ENCODE assay signal across 29 mouse cellular contexts in genomic region chr1:186605635-186606034, GRCm38 (mm10).
A peak's percentile ranks its signal among the peaks of the same experiment; 100 is the strongest.
DNase-seq lines count a peak whose midpoint lies in the region; ATAC-seq and TF ChIP-seq lines count a peak whose summit lies in the region.
"Had no signal": no experiment of that assay in that cellular context is flagged by ENCODE, and none has a peak within 500 bp of the region (broad histone marks: within the 10 kb centered on the region; RNA-seq: fewer than 3 reads in every experiment).

No protein-coding gene starts in this region.

- 51% methylated on average over 2 of the region's 2 CpGs for WGBS in heart, embryonic 11.5 days (ENCODE audit: insufficient replicate concordance)
- 40% methylated on average over 2 of the region's 2 CpGs for WGBS in heart, embryonic 16.5 days
- 60% methylated on average over 2 of the region's 2 CpGs for WGBS in heart, adult 2 months
- WGBS in midbrain, embryonic 10.5 days, result 71% methylated on average over 2 of the region's 2 CpGs

- peaks cover 23% of the 10 kb centered on the region for H3K4me1 ChIP-seq in heart, embryonic 11.5 days (ENCODE audit: control insufficient read depth, insufficient read depth, low read length)
- peaks cover 25% of the 10 kb centered on the region for H3K4me1 ChIP-seq in heart, embryonic 16.5 days (ENCODE audit: control insufficient read depth, insufficient read depth, low read length)
- peaks cover 11% of the 10 kb centered on the region for H3K4me1 ChIP-seq in heart, adult 2 months (ENCODE audit: control insufficient read depth, insufficient read depth, low read length)
- peaks cover 11% of the 10 kb centered on the region for H3K4me1 ChIP-seq in midbrain, embryonic 10.5 days
- H3K4me1 ChIP-seq: liver, embryonic 15.5 days had no signal

- H3K27me3 ChIP-seq in heart, embryonic 11.5 days (ENCODE audit: control insufficient read depth, insufficient read depth, low read length), result no peaks in the 10 kb centered on the region
- H3K27me3 ChIP-seq in heart, embryonic 16.5 days (ENCODE audit: control insufficient read depth, insufficient read depth, low read length), result no peaks in the 10 kb centered on the region
- no peaks in the 10 kb centered on the region for H3K27me3 ChIP-seq in heart, adult 2 months (ENCODE audit: control insufficient read depth, insufficient read depth, low read length)
- no peaks in the 10 kb centered on the region for H3K27me3 ChIP-seq in midbrain, embryonic 10.5 days (ENCODE audit: low read depth, poor library complexity, severe bottlenecking)
- H3K27me3 ChIP-seq: embryonic facial prominence, embryonic 15.5 days; forebrain, embryonic 13.5 days; liver, embryonic 15.5 days had no signal

- no peak overlapping the region for H3K9ac ChIP-seq in heart, embryonic 11.5 days (ENCODE audit: low read depth, low read length)
- H3K9ac ChIP-seq in heart, embryonic 16.5 days (ENCODE audit: low read length), result no peak overlapping the region
- no peak overlapping the region for H3K9ac ChIP-seq in heart, adult 2 months (ENCODE audit: low read depth, low read length)
- H3K9ac ChIP-seq: embryonic facial prominence, embryonic 15.5 days; forebrain, embryonic 13.5 days; hindbrain, embryonic 14.5 days; liver, embryonic 15.5 days; lung, embryonic 14.5 days had no signal

- H3K9me3 ChIP-seq in heart, embryonic 11.5 days (replicated peaks; ENCODE audit: control insufficient read depth, low read length), result no peaks in the 10 kb centered on the region
- no peaks in the 10 kb centered on the region for H3K9me3 ChIP-seq in heart, embryonic 16.5 days (replicated peaks; ENCODE audit: control insufficient read depth, low read length)
- H3K9me3 ChIP-seq in midbrain, embryonic 10.5 days (replicated peaks), result no peaks in the 10 kb centered on the region
- H3K9me3 ChIP-seq: embryonic facial prominence, embryonic 10.5 days; embryonic facial prominence, embryonic 15.5 days; forebrain, embryonic 13.5 days; liver, embryonic 15.5 days had no signal

- H3K27ac ChIP-seq in heart, embryonic 11.5 days (ENCODE audit: low read depth, low read length), result peak overlapping the region; percentile 41
- H3K27ac ChIP-seq in heart, embryonic 16.5 days (ENCODE audit: low read length), result peak overlapping the region; percentile 47
- no peak overlapping the region; the same call in 1 of the 2 replicates for H3K27ac ChIP-seq in heart, adult 2 months
- H3K27ac ChIP-seq in midbrain, embryonic 10.5 days (replicated peaks), result no peak overlapping the region
- H3K27ac ChIP-seq: embryonic facial prominence, embryonic 10.5 days; embryonic facial prominence, embryonic 15.5 days; forebrain, embryonic 13.5 days; hindbrain, embryonic 14.5 days; liver, embryonic 15.5 days; stomach, postnatal 0 days had no signal

- TF ChIP-seq EP300 in heart, adult 2 months (IDR thresholded peaks at IDR 0.05; ENCODE audit: insufficient read depth, low read depth, low read length), result no peak

- DNase-seq in heart, adult 8-10 months (ENCODE audit: low spot score), result no peak
- no peak for DNase-seq in heart, adult 2 months
- DNase-seq in brain, adult 2 months (ENCODE audit: low read depth, low spot score), result peak; percentile 60
- DNase-seq in midbrain, embryonic 10.5 days (ENCODE audit: low spot score), result no peak
- no peak for DNase-seq in ovary, postnatal 14 days (ENCODE audit: low spot score)
- DNase-seq: adrenal gland, adult 8-10 months; cerebellum, adult 8-10 months; cerebellum, postnatal 25 days; kidney, adult 11 months; kidney, postnatal 14 days; layer of hippocampus, adult 9-11 months; liver; lung, embryonic 14.5 days; lung, postnatal 14 days; right cerebral cortex, postnatal 4 days; thymus, adult 2 months; thymus, postnatal 36 days had no signal

- intact Hi-C loops in heart, adult 2 months (cut with DNase I), result no loop called here

- TF ChIP-seq CTCF in heart, adult 2 months (IDR thresholded peaks at IDR 0.05), result no peak

- no peak overlapping the region for H3K4me3 ChIP-seq in heart, embryonic 11.5 days (ENCODE audit: low read depth, low read length)
- no peak overlapping the region for H3K4me3 ChIP-seq in heart, embryonic 16.5 days (ENCODE audit: low read length)
- no peak overlapping the region for H3K4me3 ChIP-seq in heart, adult 2 months
- no peak overlapping the region for H3K4me3 ChIP-seq in midbrain, embryonic 10.5 days
- H3K4me3 ChIP-seq: embryonic facial prominence, embryonic 10.5 days; embryonic facial prominence, embryonic 15.5 days; forebrain, embryonic 13.5 days; liver, embryonic 15.5 days had no signal

- no peaks in the 10 kb centered on the region for H3K36me3 ChIP-seq in heart, embryonic 11.5 days (ENCODE audit: control insufficient read depth, insufficient read depth, low read length)
- no peaks in the 10 kb centered on the region for H3K36me3 ChIP-seq in heart, embryonic 16.5 days (ENCODE audit: control insufficient read depth, insufficient read depth)
- H3K36me3 ChIP-seq in heart, adult 2 months (ENCODE audit: control insufficient read depth, insufficient read depth, low read length), result peaks cover 13% of the 10 kb centered on the region
- H3K36me3 ChIP-seq in midbrain, embryonic 10.5 days, result no peaks in the 10 kb centered on the region
- H3K36me3 ChIP-seq: embryonic facial prominence, embryonic 10.5 days; embryonic facial prominence, embryonic 15.5 days; liver, embryonic 15.5 days had no signal

- no peak for ATAC-seq in heart, embryonic 11.5 days (replicated peaks; ENCODE audit: insufficient number of reproducible peaks, low FRiP score, low TSS enrichment)
- no peak for ATAC-seq in heart, embryonic 16.5 days (replicated peaks; ENCODE audit: extremely low read depth, insufficient read depth, low FRiP score)
- ATAC-seq: activated CD4-positive, CD25-positive, alpha-beta regulatory T cell, adult 4 months; CD4-positive, CD25-positive, alpha-beta regulatory T cell, adult 4 months; forebrain, embryonic 13.5 days; midbrain, embryonic 16.5 days had no signal

- no peak overlapping the region for H3K4me2 ChIP-seq in heart, embryonic 11.5 days
- no peak overlapping the region for H3K4me2 ChIP-seq in heart, embryonic 16.5 days (ENCODE audit: low read depth, low read length)
- H3K4me2 ChIP-seq: embryonic facial prominence, embryonic 15.5 days; forebrain, embryonic 13.5 days; hindbrain, embryonic 14.5 days; liver, embryonic 15.5 days; lung, embryonic 14.5 days; midbrain, embryonic 11.5 days had no signal

- no peaks in the 10 kb centered on the region for H3K79me2 ChIP-seq in heart, adult 2 months (replicated peaks; ENCODE audit: control insufficient read depth, insufficient read depth, low read length)

- no peak for TF ChIP-seq POLR2A in heart, adult 2 months (IDR thresholded peaks at IDR 0.05; ENCODE audit: insufficient read depth, low read depth, low read length)

Comparison
In these comparisons a context has a peak if more than half of its experiments do, and no peak if none do; other contexts are left out.
1. H3K27ac ChIP-seq: peak in heart, embryonic 11.5 days (single experiment) and heart, embryonic 16.5 days (single experiment); none in heart, adult 2 months (single experiment) and midbrain, embryonic 10.5 days (single experiment).